Mouse (Mus musculus) midbrain, embryonic 15.5 days (tissue): ENCODE data around the gene 1810037I17Rik. TPM values are rescaled to one million over a fixed set of nuclear protein-coding genes. Genes with fewer than 3 reads are reported as not detected.
"Not testable (repeated sequence)": the region's sequence is repeated elsewhere in the genome, so short reads cannot be mapped to it uniquely, and the experiment has no call there.

Source experiments
- ATAC-seq: fragments of 200-750 bp; cut with Nextera tagmentation; replicated peaks from 2 replicates; pipeline ENCODE4 v1.8.0; 2017; ENCODE audit warnings: moderate TSS enrichment
- H3K27ac ChIP-seq: fragments of 300-500 bp; sonication (generic); 2 replicates; pipeline ENCODE4 v1.5.1; 2015; ENCODE audit warnings: mild to moderate bottlenecking, inconsistent platforms
- H3K27me3 ChIP-seq: fragments of 300-500 bp; sonication (generic); replicated peaks from 2 replicates; pipeline ENCODE4 v1.6.1; 2015; ENCODE audit warnings: inconsistent platforms
- H3K36me3 ChIP-seq: fragments of 300-500 bp; sonication (generic); replicated peaks from 2 replicates; pipeline ENCODE4 v1.6.1; 2015; ENCODE audit warnings: inconsistent platforms
- H3K4me1 ChIP-seq: fragments of 300-500 bp; sonication (generic); 2 replicates; pipeline ENCODE4 v1.6.1; 2015; ENCODE audit warnings: inconsistent platforms
- H3K4me2 ChIP-seq: fragments of 300-500 bp; sonication (generic); 2 replicates; pipeline ENCODE4 v1.6.1; 2015; ENCODE audit warnings: inconsistent platforms, mild to moderate bottlenecking, moderate library complexity
- H3K4me3 ChIP-seq: fragments of 300-500 bp; sonication (generic); 2 replicates; pipeline ENCODE4 v1.5.1; 2015; ENCODE audit warnings: mild to moderate bottlenecking, inconsistent platforms
- H3K9ac ChIP-seq: fragments of 300-500 bp; sonication (generic); 2 replicates; pipeline ENCODE4 v1.6.1; 2015; ENCODE audit warnings: mild to moderate bottlenecking, inconsistent platforms
- H3K9me3 ChIP-seq: fragments of 300-500 bp; sonication (generic); 2 replicates; pipeline ENCODE4 v1.6.1; 2016; ENCODE audit warnings: inconsistent platforms
- WGBS: fragments of 180-500 bp; shearing (Covaris S2); methylation state at CpG from one replicate; pipeline ENCODE4 v1.1.7; 2015; ENCODE audit warnings: mixed read lengths; 5-methylcytosine and 5-hydroxymethylcytosine counted together
- polyA plus RNA-seq: library from polyadenylated mRNA; unstranded; fragments of >200 nt; fragmentation: Nextera tagmentation; extraction: Ambion mirVana; gene quantifications from 2 replicates; pipeline ENCODE4 v1.2.1, GENCODE M21; 2015

Gene 1810037I17Rik
- polyA plus RNA-seq, 1 experiment from 2014 or later, result 61.9 TPM

DNA sequence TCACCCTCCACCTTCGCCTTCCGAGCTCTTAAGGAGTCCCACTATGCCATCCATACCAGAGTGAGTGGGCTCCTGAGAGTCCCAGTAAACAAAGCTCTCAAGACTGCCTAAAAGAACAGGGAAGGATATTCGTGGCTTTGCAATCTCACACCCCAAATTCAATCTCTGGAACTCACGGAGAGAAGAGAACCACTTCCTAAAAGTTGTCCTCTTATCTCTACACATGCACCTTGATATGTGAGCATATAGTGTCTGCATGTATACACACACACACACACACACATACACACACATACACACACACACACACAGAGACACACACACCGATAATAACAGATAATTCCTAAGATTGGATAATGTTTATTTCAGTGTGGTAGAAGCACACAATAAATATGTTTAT, 8.5 kb upstream of the 1810037I17Rik start:
- no peak overlapping the region for H3K4me2 ChIP-seq
- no peaks in the 10 kb centered on the region for H3K9me3 ChIP-seq
- H3K27me3 ChIP-seq, result no peaks in the 10 kb centered on the region
- H3K9ac ChIP-seq, result no peak overlapping the region
- H3K27ac ChIP-seq, result no peak overlapping the region
- no peak overlapping the region for H3K4me3 ChIP-seq
- ATAC-seq, result no peak
- H3K4me1 ChIP-seq, result no peaks in the 10 kb centered on the region
- 83% methylated on average over 5 of the region's 5 CpGs for WGBS
- no peaks in the 10 kb centered on the region for H3K36me3 ChIP-seq

GRCm38 (mm10) chr3:122916191-122916680, 7.8 kb upstream of the 1810037I17Rik start:
- Histone ChIP-seq H3K36me3 (no peaks in the 10 kb centered on the region), H3K4me1 (no peaks in the 10 kb centered on the region), H3K27me3 (no peaks in the 10 kb centered on the region), H3K4me2 (no peak overlapping the region), H3K4me3 (no peak overlapping the region), H3K9me3 (no peaks in the 10 kb centered on the region), H3K27ac (no peak overlapping the region), H3K9ac (no peak overlapping the region)
- ATAC-seq, result no peak
- 93% methylated on average over 6 of the region's 6 CpGs for WGBS

GRCm38 (mm10) chr3:122918672-122919071, 5.3 kb upstream of the 1810037I17Rik start:
- Histone ChIP-seq H3K4me2 (no peak overlapping the region), H3K4me1 (no peaks in the 10 kb centered on the region)
- ATAC-seq, result no peak

DNA sequence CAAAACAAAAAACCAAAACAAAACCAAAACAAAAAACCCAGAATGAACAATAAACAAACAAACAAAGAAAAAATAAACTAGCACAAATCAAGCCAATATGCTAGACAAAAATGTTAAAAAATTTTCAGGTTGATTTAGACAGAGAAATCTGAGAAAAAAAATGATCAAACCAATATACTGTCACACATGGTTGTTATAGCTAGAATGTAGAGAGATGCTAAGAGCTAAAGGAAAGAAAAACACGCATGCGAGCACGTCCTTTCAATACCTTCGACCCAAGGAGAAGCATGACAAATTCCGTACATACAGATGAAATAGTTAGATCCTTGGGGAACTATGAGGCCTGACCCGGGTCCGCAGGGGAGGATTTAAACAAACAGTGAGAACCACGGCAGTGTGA, 4.7 kb upstream of the 1810037I17Rik start, which contains the start of gene Gm10959:
Gene Gm10959 (minus strand): TSS at position 101 of the 400 bp plus-strand sequence.
- no peak within 1 kb of the TSS for H3K27ac ChIP-seq
- H3K4me2 ChIP-seq, result no peak within 1 kb of the TSS
- no peaks in the 10 kb centered on the region for H3K27me3 ChIP-seq
- no peaks in the 10 kb centered on the region for H3K9me3 ChIP-seq
- no peaks in the 10 kb centered on the region for H3K4me1 ChIP-seq
- H3K4me3 ChIP-seq, result no peak within 1 kb of the TSS
- no peak for ATAC-seq
- H3K36me3 ChIP-seq, result no peaks in the 10 kb centered on the region
- H3K9ac ChIP-seq, result no peak within 1 kb of the TSS
- WGBS, result 75% methylated on average over 8 of the region's 8 CpGs

More at GRCm38 (mm10) chr3:122918672-122919071, 5.3 kb upstream of the 1810037I17Rik start:
- H3K27ac ChIP-seq, result no peak overlapping the region
- H3K4me3 ChIP-seq, result no peak overlapping the region
- no peak overlapping the region for H3K9ac ChIP-seq
- no peaks in the 10 kb centered on the region for H3K9me3 ChIP-seq
- H3K36me3 ChIP-seq, result no peaks in the 10 kb centered on the region
- WGBS, result 66% methylated on average over 2 of the region's 2 CpGs
- H3K27me3 ChIP-seq, result no peaks in the 10 kb centered on the region

DNA sequence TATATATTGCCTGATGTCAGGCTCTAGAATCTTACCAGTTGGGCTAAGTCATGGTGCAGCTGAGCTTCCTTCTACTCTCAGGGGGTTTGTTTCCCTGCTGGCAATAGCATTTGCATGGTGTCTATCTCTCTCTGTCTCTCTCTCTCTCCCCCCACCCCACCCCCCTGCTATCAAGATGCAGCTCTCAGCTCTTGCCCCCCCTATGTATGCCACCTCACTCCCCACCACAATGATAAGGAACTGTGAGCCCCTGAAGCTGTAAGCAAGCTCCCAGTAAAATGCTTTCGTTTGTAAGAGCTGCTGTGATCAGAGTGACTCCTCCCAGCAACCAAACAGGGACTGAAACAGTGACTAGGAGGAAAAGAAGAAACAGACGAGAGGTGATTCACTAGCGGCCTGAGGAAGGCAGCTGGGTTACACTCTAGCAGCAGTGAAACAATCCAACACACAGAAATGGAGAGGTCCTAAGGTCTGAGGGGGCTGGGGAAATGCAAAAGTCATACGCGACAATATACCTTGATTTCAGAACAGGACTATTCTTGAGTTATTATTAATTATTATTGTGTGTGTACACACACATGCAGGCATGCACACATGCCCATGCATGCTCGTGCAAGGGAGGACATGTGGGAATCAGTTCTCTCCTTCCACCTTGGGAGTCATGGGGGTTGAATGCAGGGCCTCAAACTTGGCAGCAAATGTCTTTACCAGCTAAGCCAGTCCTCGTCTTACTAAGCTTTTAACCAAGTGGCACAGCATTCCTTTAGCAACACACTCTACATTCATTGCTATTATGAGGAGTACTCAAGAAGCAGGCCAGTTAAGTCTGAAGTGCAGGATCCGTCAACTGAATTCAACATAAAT, 3.2 kb upstream of the 1810037I17Rik start:
- Histone ChIP-seq H3K27ac (no peak overlapping the region), H3K36me3 (no peaks in the 10 kb centered on the region), H3K27me3 (no peaks in the 10 kb centered on the region), H3K4me1 (peaks cover 6% of the 10 kb centered on the region), H3K4me2 (no peak overlapping the region), H3K9ac (no peak overlapping the region), H3K9me3 (no peaks in the 10 kb centered on the region), H3K4me3 (no peak overlapping the region)
- no peak for ATAC-seq
- 67% methylated on average over 8 of the region's 8 CpGs for WGBS

DNA sequence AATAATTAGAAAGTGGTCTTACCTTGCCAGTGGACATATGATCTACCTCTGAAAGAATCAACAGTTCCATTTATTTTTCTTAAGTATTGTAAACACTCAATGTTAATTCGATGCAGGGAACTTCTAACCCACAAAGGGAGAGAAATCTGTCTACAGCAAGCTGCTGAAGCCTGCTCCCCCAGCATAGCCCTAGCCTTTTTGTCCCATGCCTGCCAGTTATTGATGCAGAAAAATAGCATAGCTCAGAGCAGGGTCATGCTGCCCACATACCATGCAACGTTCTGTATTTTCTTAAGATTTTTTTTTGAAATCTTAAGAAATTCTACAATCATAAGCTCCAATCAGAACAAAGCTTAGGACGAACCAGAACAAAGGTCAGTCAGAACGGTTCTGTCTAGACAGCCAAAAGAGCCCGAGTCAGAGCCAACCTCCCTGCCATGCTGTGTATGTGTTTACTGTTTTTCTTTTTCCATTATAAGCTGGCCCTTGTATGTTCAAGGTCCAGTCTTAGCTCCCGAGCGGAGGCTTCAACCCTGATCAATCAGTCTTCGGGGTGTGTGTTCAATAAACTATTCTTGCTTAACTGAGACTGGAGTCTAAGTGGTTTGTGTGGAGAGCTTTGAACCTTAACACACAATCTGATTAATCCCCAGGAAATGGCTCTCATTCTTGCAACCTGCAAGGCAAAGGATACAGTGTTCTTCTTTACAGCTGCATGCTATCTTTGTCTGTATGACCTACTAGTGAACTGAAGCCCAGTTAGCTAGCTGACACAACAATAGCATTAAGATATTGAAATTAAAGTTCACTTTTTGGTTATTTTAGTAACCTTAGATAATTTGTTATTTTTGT, 2.1 kb upstream of the 1810037I17Rik start:
- Histone ChIP-seq H3K4me3 (no peak overlapping the region), H3K4me2 (no peak overlapping the region), H3K27me3 (no peaks in the 10 kb centered on the region), H3K36me3 (no peaks in the 10 kb centered on the region), H3K4me1 (peaks cover 12% of the 10 kb centered on the region), H3K9ac (no peak overlapping the region), H3K27ac (no peak overlapping the region), H3K9me3 (no peaks in the 10 kb centered on the region)
- 82% methylated on average over 8 of the region's 8 CpGs for WGBS
- ATAC-seq, result no peak

DNA sequence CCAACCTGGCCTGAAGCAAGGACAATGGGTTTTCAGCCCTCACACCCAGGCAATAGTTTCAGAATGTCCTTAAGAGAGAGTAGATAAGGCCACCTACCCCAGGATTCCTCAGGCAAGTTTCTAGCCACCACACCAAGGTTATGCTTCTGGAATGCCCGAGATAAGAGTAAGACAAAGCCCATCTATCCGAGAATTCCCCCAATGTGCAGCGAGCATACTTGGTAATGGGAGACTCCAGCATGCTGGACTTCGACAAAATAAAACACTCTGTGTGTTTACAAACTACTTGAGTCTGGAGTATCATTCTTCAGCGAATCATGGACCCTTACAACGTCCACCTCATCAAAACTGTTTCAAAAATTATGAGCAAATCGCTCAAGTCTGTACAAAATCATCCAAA, 856 bp upstream of the 1810037I17Rik start:
- no peaks in the 10 kb centered on the region for H3K27me3 ChIP-seq
- H3K4me2 ChIP-seq, result peak overlapping the region; percentile 63; the same call in 1 of the 2 replicates
- H3K4me1 ChIP-seq, result peaks cover 12% of the 10 kb centered on the region
- WGBS, result 74% methylated on average over 7 of the region's 7 CpGs
- no peak overlapping the region for H3K4me3 ChIP-seq
- no peaks in the 10 kb centered on the region for H3K36me3 ChIP-seq
- H3K9ac ChIP-seq, result no peak overlapping the region
- no peak for ATAC-seq
- no peak overlapping the region for H3K27ac ChIP-seq
- no peaks in the 10 kb centered on the region for H3K9me3 ChIP-seq

DNA sequence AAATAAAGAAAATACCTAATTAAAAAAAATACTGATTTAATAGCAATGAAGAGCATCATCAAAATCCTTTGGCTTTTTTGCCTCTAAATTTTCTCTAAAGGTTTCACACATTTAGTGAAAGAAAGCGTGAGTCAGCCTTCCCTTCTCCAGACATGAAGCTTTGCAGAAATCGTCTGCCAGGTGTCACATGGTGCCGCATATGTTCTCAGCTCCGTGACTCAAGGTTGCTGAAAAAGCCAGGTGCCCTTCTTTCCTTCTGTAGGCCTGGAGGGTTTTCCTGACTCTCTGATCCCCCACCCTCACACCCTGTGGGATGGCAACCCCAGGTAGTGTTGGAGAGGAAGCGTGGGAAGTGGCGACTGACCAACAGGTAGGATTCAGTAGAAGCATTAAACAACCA, 5.7 kb downstream of the 1810037I17Rik start:
- H3K9me3 ChIP-seq, result no peaks in the 10 kb centered on the region
- no peaks in the 10 kb centered on the region for H3K27me3 ChIP-seq
- no peak overlapping the region for H3K27ac ChIP-seq
- peaks cover 12% of the 10 kb centered on the region for H3K4me1 ChIP-seq
- no peak overlapping the region for H3K4me3 ChIP-seq
- WGBS, result 92% methylated on average over 6 of the region's 6 CpGs
- no peak overlapping the region for H3K4me2 ChIP-seq
- H3K9ac ChIP-seq, result no peak overlapping the region
- no peak for ATAC-seq
- H3K36me3 ChIP-seq, result no peaks in the 10 kb centered on the region

DNA sequence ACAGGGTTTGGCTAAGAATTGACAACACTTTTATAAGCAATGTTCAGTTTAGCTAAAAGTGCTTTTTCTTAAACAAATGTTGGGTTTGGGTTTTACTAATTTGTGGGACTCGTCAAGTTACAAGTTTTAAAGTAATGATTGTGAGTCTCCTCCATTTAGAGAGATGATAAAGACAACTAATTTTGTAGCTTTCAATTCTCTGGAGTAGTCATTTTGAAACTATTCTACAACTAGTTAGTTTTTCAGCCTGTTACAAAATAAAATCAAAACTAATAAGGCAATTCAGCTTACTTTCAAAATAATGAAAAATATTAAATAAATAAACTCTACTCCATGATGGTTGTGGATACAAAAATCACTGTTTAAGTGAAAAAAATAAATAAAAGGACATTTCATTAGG, 8.5 kb downstream of the 1810037I17Rik start:
- WGBS, result 94% methylated on average over 1 of the region's 1 CpGs
- no peak overlapping the region for H3K9ac ChIP-seq
- no peak for ATAC-seq
- no peaks in the 10 kb centered on the region for H3K4me1 ChIP-seq
- no peak overlapping the region for H3K27ac ChIP-seq
- H3K36me3 ChIP-seq, result no peaks in the 10 kb centered on the region
- no peak overlapping the region for H3K4me2 ChIP-seq
- H3K27me3 ChIP-seq, result no peaks in the 10 kb centered on the region
- no peaks in the 10 kb centered on the region for H3K9me3 ChIP-seq
- no peak overlapping the region for H3K4me3 ChIP-seq

- not testable (repeated sequence) for H3K9me3 ChIP-seq, H3K4me1 ChIP-seq, H3K27ac ChIP-seq, H3K9ac ChIP-seq, ATAC-seq, H3K27me3 ChIP-seq, H3K36me3 ChIP-seq, H3K4me2 ChIP-seq, H3K4me3 ChIP-seq
- WGBS, result 76% methylated on average over 13 of the region's 13 CpGs
Measured at GRCm38 (mm10) chr3:122937176-122937575, 13.2 kb downstream of the 1810037I17Rik start.

- ATAC-seq, result no peak
- H3K27ac ChIP-seq, result no peak overlapping the region
- no peak overlapping the region for H3K4me2 ChIP-seq
- H3K27me3 ChIP-seq, result no peaks in the 10 kb centered on the region
- no peaks in the 10 kb centered on the region for H3K4me1 ChIP-seq
- H3K36me3 ChIP-seq, result no peaks in the 10 kb centered on the region
- 80% methylated on average over 2 of the region's 2 CpGs for WGBS
- no peaks in the 10 kb centered on the region for H3K9me3 ChIP-seq
- no peak overlapping the region for H3K9ac ChIP-seq
- H3K4me3 ChIP-seq, result no peak overlapping the region
Measured at GRCm38 (mm10) chr3:122939215-122939614, 15.2 kb downstream of the 1810037I17Rik start.

DNA sequence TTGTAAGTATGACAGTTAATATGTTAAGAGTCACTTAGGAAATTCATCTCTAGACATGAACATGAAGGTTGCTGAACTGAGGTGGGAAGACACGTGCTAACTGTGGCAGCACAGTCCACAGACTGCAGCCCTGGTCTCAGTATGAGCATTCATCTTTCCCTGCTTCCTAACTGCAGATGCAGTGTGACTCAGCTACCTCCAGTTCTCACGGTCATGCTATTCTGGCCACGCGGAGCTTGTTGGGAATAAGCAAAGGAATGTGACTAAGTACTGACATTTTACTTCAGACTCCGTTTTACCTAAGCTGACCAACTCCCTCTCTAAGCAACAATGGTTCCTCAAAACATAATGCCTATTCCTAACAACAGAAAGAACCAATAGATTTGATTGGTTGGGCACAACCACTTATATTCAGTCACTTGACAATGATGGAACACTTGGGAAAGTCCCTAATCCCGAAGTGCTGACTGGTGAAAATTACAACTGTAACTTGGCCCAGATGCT, 19.4 kb downstream of the 1810037I17Rik start:
- H3K4me1 ChIP-seq, result no peaks in the 10 kb centered on the region
- no peak for ATAC-seq

More for the DNA sequence above, 19.4 kb downstream of the 1810037I17Rik start:
- Histone ChIP-seq H3K27ac (no peak overlapping the region), H3K4me2 (no peak overlapping the region), H3K27me3 (no peaks in the 10 kb centered on the region), H3K9me3 (no peaks in the 10 kb centered on the region), H3K36me3 (no peaks in the 10 kb centered on the region), H3K9ac (no peak overlapping the region), H3K4me3 (no peak overlapping the region)
- WGBS, result 84% methylated on average over 6 of the region's 6 CpGs
